Mouse (Mus musculus) adipocyte (in vitro differentiated cells): ENCODE data around the gene Nfrkb.

Source experiments
- DNase-seq: peaks from one replicate; pipeline ENCODE4 v3.0.0-alpha.2; 2016; ENCODE audit warnings: low spot score

Gene Nfrkb

DNA sequence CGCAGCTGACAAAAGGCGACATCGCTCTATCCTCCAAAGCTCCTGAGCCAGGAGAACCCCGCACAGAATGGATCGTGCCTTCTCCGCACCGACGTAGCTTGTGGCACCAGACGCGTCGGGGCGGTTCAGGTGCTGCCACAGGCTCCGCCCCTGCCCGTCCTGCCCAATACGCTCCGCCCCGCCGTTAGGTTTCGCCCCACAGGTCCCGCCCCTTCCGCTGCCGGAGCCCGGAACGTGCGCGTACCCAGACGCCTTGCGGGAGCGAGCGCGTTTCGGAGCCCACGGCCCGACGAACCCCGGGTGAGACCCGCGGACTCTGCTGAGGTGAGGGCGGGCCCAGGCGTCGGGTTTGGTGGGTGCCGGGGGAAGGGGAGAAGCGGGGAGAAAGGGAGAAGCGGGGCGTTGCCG lies at the start of gene Nfrkb:
Gene Nfrkb, plus strand, starts transcription at position 246 of the 408 bp plus-strand sequence.
- DNase-seq, result peak; percentile 90

DNA sequence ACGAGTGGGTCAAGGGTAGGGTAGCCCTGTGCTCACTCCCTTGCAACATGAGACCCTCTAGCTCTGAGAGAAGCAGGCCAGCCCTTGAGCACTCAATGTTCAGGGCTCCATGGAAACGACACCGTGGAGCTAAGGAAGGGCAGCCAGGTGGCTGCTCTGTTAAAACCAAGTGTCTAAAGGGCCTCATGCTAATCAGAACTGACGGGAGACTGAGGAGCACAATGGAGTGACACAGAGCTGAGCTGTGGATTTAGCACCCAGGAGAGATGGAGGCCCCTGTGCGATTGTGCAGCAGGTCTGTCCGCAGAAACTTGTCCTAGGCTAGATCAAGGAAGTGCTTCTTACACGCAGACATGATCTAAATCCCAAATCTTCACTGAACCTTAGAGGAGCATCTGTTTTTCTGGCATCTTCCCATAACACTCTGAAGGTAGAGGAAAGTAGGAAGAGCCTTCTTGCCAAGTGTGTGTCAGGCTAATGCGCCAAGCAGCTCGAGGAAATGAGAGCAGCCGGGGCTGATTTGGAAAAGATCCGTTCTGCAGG lies 41.6 kb upstream of the Nfrkb start:
- DNase-seq, result no peak

DNA sequence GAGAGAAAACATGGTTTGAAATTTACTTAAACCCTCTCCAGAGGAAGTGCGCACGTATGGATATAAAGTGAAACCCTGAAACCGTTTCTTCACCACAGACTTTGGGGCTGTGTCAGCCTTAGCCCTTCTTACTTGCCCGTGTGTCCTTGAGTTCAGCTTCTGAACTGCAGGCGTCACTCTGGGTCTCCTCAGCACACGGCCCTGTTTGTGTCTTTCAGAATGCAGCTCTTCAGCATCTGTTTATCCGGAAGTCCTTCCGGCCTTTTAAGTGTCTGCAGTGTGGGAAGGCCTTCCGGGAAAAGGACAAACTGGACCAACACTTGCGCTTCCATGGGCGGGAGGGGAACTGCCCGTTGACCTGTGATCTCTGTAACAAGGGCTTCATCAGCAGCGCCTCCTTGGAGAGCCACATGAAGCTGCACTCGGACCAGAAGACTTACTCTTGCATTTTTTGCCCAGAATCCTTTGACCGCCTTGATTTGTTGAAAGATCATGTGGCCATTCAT lies 39.4 kb upstream of the Nfrkb start:
- DNase-seq, result no peak

DNA sequence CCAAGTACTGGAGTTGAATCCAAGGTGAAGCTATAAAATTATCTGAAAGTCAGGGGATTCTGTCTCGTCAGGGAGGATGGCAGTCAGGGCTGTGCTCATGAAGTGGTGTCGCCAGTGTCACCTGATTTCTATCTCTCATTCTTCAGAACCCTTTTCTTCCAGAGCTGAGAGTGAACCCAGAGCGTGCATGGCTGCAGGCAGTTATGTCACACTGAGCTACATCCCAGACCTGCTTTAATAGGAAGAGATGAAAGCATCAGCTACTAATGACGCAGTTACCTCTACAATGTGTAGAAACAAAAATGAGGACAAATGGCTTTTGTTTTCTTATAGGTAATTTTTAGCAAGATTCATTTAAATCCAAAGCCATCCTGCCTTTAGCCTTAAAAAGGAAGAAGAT lies 37.5 kb upstream of the Nfrkb start:
- DNase-seq, result no peak

DNA sequence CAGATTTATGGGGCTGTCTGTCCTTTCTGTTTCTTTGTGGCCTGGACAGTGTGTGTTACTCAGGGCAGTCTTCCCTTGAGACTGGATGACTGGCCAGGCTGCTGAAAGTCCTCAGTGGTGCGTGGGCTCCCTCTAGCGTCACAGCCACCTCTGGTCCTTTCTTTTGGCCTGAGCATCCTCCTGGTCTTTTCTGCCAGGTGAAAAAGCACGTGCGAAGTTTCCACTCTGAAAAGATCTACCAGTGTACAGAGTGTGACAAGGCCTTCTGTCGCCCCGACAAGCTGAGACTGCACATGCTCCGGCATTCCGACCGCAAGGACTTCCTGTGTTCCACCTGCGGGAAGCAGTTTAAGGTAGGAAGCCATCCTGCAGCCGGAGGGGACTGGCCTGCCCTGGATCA lies 37.1 kb upstream of the Nfrkb start:
- DNase-seq, result peak; percentile 81

DNA sequence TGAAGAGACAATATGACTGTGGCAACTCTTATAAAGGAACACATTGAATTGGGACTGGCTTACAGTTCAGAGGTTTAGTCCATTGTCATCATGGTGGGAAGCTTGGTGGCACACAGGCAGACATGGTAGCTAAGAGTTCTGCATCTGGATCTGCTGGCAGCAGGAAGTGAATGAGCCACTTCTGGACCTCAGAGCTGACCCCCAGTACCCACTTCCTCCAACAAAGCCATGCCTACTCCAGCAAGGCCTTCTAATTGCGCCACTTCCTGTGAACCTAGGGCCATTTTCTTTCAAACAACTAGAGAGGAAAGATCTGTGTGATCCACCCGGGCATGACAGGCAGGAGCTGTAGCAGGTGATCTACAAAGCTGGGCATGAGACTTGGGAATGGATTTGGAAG lies 33.3 kb upstream of the Nfrkb start:
- DNase-seq, result no peak

DNA sequence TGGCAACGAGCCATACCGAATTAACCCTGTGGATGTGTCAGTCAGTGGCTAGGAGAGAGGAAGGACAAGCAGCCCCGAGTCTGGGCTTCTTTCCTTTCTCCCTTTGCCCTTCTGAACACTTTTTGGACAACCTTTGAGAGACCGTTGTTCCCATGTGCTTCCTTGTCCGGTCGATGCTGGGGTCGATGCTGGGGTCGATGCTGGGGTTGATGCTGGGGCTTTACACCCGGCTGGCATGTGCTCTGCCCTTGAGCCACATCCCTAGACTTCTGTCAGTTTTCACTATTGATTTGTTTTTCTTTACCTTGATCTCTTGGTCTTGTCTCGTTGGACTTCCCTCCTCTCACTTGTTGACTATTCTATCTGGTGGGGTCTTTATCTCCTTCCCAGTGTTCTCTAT lies 32.5 kb upstream of the Nfrkb start:
- no peak for DNase-seq

DNA sequence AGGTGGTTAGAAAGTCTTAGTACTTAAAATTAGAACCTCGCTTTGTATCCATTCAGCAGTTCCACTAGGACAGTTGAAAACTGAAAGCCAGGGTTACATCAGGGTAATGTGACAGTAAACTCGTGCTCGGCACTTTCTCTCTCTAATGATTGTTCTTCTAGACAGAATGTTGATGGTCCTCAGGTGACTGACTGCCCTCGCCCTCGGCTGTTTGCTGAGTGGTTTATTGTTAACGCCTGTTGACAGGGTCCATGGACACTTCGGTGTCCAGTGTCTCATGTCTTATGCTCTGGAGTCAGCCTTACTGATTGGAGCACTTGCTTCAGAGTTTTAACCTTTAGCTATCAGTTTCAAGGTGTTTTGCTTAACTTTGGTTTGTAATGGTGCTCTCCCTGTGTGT lies 31.9 kb upstream of the Nfrkb start:
- DNase-seq, result no peak

DNA sequence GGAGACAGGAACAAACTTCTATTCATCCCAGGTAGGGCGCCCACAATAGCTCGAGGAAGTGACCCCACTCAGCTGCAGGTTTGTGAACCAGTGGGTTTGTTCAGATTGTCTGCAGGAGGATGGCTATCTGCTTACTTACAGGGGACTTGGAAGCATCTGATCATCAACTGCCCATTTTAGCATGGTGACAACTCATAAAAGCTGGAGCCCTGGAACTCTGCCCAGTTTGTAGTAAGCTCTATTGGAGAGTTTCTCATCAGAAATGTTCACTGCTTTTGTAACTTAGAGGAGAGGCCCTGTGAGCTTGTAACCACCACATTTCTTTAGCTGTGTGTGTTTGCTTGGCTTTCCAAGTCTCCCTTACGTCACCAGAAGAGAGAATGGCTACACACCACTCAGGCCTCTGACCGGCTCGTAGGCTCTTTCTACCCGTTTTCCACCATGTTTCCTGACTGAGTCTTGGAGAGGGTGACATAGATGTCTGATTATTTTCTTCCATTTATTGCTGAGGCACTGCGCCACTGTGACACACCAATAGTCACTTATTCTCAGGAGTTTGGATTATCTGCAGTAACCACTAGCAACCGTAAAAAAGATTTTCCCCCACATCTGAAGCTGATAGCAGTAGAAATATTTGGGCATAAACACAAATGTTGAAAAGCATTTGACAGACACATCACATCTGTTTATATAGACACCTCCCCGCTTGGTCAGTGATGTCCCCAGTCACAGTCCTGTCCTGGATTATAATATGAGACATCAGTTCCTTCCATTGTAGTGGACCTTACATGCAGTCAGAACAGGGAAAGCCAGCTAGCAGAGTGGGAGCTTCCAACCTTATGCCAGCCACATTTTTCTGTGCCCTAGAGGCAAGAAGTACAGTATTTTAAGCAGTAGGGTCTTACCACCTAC lies 22.0 kb upstream of the Nfrkb start:
- peak; percentile 50 for DNase-seq

DNA sequence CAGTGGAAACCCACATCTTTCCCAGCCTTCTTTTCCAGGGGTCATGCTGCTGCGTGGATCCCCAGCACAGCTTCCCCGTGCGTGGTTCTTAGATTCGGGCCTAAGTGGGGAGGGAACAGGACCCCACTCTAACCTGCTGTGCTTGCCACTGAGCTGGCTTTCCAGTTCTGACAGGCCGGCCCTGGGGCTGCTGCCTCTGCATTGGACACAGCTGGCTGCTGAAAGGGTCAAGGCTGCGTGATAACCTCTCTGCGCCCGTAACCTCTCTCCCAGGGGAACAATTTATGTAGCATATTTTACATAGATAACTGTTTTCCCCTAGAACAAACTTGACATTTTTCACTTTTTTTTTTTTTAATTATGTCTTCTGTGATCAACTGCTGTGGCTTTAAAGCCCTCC lies 20.9 kb upstream of the Nfrkb start:
- no peak for DNase-seq

DNA sequence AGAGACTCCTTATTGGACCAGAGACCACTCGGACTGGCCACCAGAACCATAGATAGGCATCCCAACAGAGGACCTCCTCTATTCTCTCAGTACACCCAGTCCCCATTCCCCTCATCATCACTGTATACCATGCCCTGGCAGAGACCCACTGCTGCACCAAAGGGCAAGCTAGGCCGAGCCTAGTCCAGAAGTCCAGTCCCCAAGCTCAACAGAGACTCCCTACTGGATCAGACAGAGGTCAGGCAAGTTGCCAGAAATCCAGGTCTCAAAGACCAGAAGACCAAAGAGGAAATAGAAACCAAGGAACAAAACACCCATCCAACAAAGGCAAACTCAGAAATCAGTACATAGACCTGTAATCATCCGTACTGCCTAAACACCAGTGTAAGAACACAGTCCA lies 14.3 kb upstream of the Nfrkb start:
- no peak for DNase-seq

DNA sequence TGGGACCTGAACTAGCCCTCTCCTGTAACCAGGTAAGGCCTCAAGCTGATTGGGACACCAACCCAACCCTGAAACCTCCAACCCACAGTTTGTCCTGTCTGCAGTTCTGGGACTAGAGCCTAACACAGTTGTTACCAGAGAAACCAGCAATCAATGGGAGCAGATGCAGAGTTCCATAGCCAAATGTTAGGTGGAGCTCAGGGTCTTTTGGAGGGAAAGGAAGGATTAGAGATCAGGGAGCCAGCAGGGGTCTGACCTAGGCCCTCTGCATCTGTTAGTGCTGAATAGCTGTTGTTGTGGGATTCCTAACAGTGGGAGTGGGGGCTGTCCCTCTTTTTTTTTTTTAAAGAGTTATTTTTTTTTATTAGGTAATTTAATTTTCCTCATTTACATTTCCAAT lies 9.3 kb upstream of the Nfrkb start:
- no peak for DNase-seq

DNA sequence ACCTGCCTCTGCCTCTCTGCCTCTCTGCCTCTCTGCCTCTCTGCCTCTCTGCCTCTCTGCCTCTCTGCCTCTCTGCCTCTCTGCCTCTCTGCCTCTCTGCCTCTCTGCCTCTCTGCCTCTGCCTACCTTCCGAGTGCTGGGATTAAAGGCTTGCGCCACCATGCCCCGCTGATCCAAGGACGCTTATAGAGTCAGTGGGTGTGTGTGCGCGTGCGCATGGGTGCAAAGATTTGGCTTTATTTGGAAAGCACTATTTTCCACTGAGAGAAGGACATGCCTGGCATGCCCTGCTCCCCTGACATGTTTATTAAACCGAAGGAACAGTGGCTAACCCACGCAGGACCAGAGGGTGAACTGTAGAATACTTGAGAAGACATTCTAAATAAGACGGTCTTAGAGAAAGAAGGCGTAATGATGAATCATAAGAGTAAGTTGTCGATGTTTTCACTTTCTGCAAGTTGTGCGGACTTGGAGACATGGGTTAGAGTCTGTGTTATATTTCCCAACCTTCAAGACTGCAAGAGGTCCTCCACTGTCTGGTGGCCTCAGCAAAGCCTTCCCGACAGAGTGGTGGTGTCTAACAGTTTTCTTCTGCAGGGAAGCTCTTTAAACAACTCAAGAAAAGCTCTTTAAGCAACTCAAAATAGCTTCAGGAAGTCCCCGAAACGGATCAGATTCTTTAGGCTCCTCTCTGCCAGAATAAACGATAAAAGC lies 1.0 kb upstream of the Nfrkb start:
- no peak for DNase-seq

DNA sequence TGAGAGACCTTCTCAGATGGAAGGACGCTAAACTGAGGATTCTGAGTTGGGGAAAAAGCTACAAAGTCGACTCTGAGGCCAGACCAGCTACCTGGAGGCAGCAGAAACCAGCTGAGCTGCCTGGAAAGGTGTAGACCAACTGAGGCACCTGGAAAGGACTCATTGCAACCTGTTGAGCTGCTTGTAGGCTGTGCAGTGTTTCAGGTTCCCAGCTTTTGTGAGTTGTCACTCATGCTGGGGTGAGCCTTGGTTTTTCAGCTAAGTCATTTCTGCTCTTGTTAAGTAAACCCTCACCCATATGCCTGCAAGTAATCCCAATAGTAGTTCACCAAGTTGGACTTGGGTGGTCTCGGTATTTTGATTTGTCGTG lies 507 bp upstream of the Nfrkb start:
- no peak for DNase-seq

DNA sequence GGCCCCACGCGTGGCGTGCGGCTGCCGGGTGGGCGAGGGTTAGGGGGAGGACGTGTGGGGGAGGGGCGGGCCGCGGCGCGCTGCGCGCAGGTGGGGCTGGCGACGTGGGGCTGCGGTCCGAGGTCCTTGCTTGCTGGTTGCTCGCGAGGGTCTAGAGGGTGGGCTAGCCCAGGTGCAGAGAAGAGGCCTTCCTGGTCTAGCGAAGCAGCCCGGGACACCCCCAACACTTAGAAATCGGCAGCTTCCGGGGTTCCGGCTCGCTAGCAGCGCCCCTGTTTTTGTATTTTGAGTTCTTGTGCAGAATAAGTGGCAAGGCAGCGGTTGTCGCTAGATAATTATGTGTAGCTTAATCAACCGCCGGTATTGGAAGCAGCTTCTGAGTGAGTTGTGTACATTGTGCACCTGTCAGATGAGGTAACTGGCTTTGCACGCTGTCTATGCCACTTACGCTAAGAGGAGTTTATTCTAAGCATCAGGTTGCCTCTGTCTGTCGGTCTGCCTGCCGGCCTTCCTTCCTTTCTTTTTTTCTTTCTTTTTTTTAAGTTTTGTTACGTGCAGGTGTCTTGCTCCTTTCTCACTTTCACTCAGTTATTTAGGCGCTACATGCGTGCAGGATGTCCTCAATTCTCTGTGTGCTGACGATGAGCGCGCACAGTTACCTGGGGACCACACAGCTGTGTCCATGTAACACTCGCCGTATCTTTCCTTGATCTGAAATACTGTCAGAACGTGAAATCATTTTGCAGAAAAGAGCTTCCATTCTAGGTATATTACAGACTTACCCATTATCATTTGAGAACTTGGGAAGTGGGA lies 582 bp downstream of the Nfrkb start:
- no peak for DNase-seq

DNA sequence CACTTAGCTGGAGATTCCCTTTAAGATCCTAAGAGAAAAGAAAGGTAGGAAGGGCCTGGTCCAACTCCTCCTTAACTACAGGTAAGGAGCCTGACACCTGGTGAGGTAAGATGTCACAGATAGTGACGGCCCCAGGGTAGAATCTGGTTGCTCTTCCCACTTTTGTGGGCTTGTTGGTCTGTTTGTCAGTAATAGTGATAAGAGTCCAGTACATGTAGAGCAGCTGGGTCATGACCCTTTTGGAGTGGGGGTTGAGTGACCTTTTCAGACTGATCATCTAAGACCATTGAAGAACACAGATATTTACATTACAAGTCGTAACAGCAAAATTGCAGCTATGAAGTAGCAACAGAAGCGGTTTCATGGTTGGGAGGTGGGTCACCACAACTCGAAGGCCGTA lies 1.2 kb downstream of the Nfrkb start:
- no peak for DNase-seq

DNA sequence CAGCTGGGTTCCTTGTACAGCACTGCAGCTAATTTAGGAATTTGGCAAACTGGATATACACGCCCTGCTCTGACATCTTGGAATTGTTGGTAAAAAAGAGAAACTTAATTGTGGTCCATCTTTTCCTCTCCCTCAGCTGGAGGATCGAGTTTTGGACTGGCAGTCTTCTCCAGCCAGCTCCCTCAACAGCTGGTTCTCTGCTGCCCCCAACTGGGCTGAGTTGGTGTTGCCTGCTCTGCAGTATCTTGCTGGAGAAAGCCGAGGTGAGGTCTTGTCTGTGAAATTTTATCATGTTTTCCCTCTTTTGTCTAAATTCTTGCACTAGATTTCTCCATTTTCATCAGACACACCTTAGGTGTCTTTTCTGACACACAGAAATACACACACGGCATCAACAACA lies 14.4 kb downstream of the Nfrkb start:
- peak; percentile 68 for DNase-seq

DNA sequence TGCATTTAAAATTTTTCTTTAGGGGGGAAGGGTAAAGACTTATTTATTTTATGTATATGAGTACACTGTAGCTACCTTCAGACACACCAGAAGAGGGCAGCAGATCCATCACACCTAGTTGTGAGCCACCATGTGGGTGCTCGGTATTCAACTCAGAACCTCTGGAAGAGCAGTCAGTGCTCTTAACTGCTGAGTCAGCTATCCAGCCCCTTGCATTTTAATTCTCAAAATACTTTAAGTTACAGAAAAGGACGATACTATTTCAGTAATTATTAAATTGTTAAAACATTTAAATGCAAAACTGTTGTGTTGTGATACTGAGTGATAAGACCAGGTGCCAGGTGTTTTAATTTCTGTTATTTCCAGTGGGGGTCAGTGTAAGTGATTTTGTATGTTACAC lies 18.3 kb downstream of the Nfrkb start:
- DNase-seq, result no peak

DNA sequence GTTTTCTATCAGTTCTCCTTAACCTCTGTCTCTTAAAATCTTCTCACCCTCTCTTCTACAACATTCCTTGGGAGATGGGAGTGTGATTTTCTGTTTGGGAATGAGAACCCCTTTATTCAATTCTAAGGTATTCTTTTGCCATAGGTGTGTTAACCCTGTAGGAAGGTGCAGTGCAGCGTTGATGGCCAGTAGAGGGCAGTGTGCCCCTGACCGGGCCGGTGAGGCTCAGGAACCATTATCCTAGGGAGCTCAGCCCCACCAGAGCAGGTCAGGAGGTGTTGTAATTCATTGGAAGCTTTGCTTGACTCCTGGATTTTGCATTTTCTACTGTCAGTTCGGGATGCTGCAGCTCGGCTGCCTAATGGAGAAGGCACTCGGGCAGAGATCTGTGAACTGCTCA lies 19.2 kb downstream of the Nfrkb start:
- DNase-seq, result peak; percentile 11

DNA sequence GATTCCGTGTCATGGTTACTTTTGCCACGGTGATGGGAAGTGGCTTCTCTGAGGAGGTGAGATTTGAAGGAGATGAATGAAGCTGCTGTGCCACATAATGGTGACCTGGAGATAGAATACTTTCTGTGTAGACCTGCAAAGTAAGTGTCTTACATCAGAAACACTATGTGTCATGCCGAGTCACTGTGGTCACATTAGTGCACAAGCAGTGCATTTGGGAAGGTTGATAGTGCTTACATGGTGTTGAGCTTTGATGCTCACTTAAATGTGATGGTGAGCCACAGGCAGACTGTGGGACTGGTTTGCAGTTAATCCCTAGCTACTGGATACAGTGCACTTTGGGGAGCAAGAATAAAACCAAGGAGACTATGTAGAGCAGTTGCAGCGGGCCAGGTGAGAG lies 26.2 kb downstream of the Nfrkb start:
- DNase-seq, result no peak

DNA sequence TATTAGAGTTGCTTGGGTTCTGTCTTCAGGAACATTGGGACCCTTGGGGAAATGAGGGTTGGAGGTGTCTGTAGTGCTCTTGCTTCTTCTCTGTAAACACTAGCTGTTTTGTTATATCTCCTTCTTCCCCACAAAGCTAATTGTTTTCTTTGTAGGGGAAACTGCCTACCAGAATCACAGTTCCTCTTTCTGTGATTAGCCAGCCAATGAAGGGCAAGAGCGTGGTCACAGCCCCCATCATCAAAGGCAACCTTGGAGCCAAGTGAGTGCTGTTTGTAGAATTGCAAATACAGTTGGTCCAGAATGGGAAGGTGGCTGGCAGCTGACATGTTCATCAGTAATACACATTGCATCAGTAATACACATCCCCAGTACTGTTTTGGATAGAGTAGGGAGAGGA lies 32.8 kb downstream of the Nfrkb start:
- no peak for DNase-seq

DNA sequence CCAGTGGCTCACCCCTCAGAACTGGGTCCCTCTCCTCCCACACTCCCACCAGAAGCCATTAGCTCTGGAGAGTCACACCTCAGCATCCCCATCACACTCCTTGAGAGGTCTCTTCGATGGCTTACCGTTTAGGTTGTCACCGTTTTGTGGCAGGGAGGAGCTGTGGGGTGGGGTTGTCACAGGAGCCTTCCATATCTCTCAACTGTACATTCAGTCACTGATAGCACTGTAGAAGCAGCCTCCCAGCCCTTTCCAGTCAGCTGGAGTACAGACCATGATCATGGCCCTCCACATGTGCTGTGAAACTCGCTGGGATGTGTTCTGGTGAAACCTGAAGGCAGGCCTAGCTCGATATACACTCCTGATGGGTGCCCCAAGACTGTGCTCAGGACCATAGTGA lies 36.2 kb downstream of the Nfrkb start:
- no peak for DNase-seq
